ENCODE assay signal across 9 mouse cellular contexts in genomic region chr6:136946943-136947342, GRCm38 (mm10). TPM values are rescaled to one million over a fixed set of nuclear protein-coding genes. Genes with fewer than 3 reads are reported as not detected.
DNase-seq lines count a peak whose midpoint lies in the region; ATAC-seq lines count a peak whose summit lies in the region.
"Had no signal": no experiment of that assay in that cellular context is flagged by ENCODE, and none has a peak within 500 bp of the region (broad histone marks: within the 10 kb centered on the region; RNA-seq: fewer than 3 reads in every experiment).

No protein-coding gene starts in this region.

- H3K4me1 ChIP-seq in midbrain, embryonic 15.5 days: 0 out of 2 replicates have a peak, but pooled peaks cover 2% of the 10 kb centered on the region

- ATAC-seq in midbrain, embryonic 15.5 days (replicated peaks): peak; percentile 60; the same call in 1 of the 2 replicates

- no peak overlapping the region for H3K9ac ChIP-seq in midbrain, embryonic 15.5 days

- H3K4me2 ChIP-seq in midbrain, embryonic 15.5 days: no peak overlapping the region

- peak; percentile 8 for DNase-seq in left cerebral cortex, postnatal 4 days
- no peak for DNase-seq in left cerebral cortex, adult 9 months (ENCODE audit: low spot score in 2 of 2)
- peak; percentile 83 for DNase-seq in CD4-positive, CD25-positive, alpha-beta regulatory T cell, adult 2 months (ENCODE audit: low read depth, low spot score)
- peak; percentile 54 for DNase-seq in brain, adult 2 months (ENCODE audit: low read depth, low spot score)
- DNase-seq in ovary, adult 18-20 months (ENCODE audit: low spot score): no peak
- no peak for DNase-seq in left cerebral cortex, adult 11 months (ENCODE audit: low spot score)
- no peak for DNase-seq in left cerebral cortex, adult 18-20 months (ENCODE audit: low spot score in 2 of 2)

- WGBS in midbrain, embryonic 15.5 days: 41% methylated on average over 9 of the region's 9 CpGs

- no peak overlapping the region for H3K27ac ChIP-seq in midbrain, embryonic 15.5 days

- H3K27me3 ChIP-seq in midbrain, embryonic 15.5 days (replicated peaks): no peaks in the 10 kb centered on the region

- intact Hi-C loops in left cerebral cortex, postnatal 4 days (cut with DNase I): no loop called here

- no peak overlapping the region for H3K4me3 ChIP-seq in midbrain, embryonic 15.5 days

- H3K9me3 ChIP-seq in midbrain, embryonic 15.5 days: no peaks in the 10 kb centered on the region

- no peaks in the 10 kb centered on the region for H3K36me3 ChIP-seq in midbrain, embryonic 15.5 days (replicated peaks)

RNA-seq across cellular contexts. Expression of gene Arhgdib, which starts 5.2 kb away (rescaled TPM):
- total RNA-seq in left cerebral cortex, postnatal 4 days (2021): 10 to 100 TPM; 24.4 to 28.9 TPM
- 15.3 and 16.4 TPM in 2 replicates for polyA plus RNA-seq in midbrain, embryonic 15.5 days (2015; fragmentation: Nextera tagmentation; extraction: Ambion mirVana)
- 10 to 100 TPM; 10.9 to 13.3 TPM for total RNA-seq in left cerebral cortex, adult 18-20 months (2021)

RNA-seq across cellular contexts. Expression of gene Pde6h, which starts 23.3 kb away (rescaled TPM):
- 1 to 10 TPM in 1 of 2 experiments, under 1 TPM in 1; 0.50 to 1.0 TPM for total RNA-seq in left cerebral cortex, postnatal 4 days (2021)
- polyA plus RNA-seq in midbrain, embryonic 15.5 days (2015; fragmentation: Nextera tagmentation; extraction: Ambion mirVana): not detected in 2 replicates
- total RNA-seq in left cerebral cortex, adult 18-20 months (2021): 1 to 10 TPM in 1 of 2 experiments, under 1 TPM in 1; 0.82 to 1.1 TPM
- polyA plus RNA-seq: intestine, embryonic 14.5 days had no signal

RNA-seq across cellular contexts. Expression of gene Erp27, which starts 25.0 kb away (rescaled TPM):
- under 1 TPM; 0.56 to 0.64 TPM for total RNA-seq in left cerebral cortex, postnatal 4 days (2021)
- polyA plus RNA-seq in midbrain, embryonic 15.5 days (2015; fragmentation: Nextera tagmentation; extraction: Ambion mirVana): not detected in 2 replicates
- not detected for total RNA-seq in left cerebral cortex, adult 18-20 months (2021)

Comparison
In these comparisons a context has a peak if more than half of its experiments do, and no peak if none do; other contexts are left out.
1. DNase-seq: peak in left cerebral cortex, postnatal 4 days (single experiment), CD4-positive, CD25-positive, alpha-beta regulatory T cell, adult 2 months (single experiment) and brain, adult 2 months (single experiment); none in left cerebral cortex, adult 9 months (0 of 2), ovary, adult 18-20 months (single experiment), left cerebral cortex, adult 11 months (single experiment) and left cerebral cortex, adult 18-20 months (0 of 2).